Mouse (Mus musculus) heart, embryonic 12.5 days (tissue): ENCODE measurements at regions not wholly inside any gene's neighbourhood (a gene's known extent, or its start where the extent isn't known, plus 50 kb on each side); places are given as distances from the start of the nearest gene placed in this dataset.

Source experiments
- ATAC-seq: fragments of 200-750 bp; cut with Nextera tagmentation; 2 replicates; pipeline ENCODE4 v1.8.0; 2017; ENCODE audit warnings: moderate TSS enrichment, moderate library complexity; ENCODE audit not compliant: insufficient number of reproducible peaks, low FRiP score
- H3K27ac ChIP-seq: fragments of 300-500 bp; sonication (generic); 2 replicates; pipeline ENCODE4 v1.5.1; 2016; ENCODE audit warnings: mild to moderate bottlenecking, moderate library complexity; ENCODE audit not compliant: poor library complexity, severe bottlenecking
- H3K27me3 ChIP-seq: fragments of 300-500 bp; sonication (generic); replicated peaks from 2 replicates; pipeline ENCODE4 v1.6.1; 2016; ENCODE audit warnings: mild to moderate bottlenecking, moderate library complexity
- H3K36me3 ChIP-seq: fragments of 300-500 bp; sonication (generic); 2 replicates; pipeline ENCODE4 v1.6.1; 2016; ENCODE audit warnings: mild to moderate bottlenecking, moderate library complexity
- H3K4me1 ChIP-seq: fragments of 300-500 bp; sonication (generic); replicated peaks from 2 replicates; pipeline ENCODE4 v1.6.1; 2016; ENCODE audit warnings: mild to moderate bottlenecking
- H3K4me2 ChIP-seq: fragments of 300-500 bp; sonication (generic); 2 replicates; pipeline ENCODE4 v1.6.1; 2016; ENCODE audit warnings: mild to moderate bottlenecking, moderate library complexity
- H3K4me3 ChIP-seq: fragments of 300-500 bp; sonication (generic); 2 replicates; pipeline ENCODE4 v1.5.1; 2016; ENCODE audit warnings: mild to moderate bottlenecking
- H3K9ac ChIP-seq: fragments of 300-500 bp; sonication (generic); 2 replicates; pipeline ENCODE4 v1.6.1; 2016; ENCODE audit warnings: mild to moderate bottlenecking, moderate library complexity
- H3K9me3 ChIP-seq: fragments of 300-500 bp; sonication (generic); replicated peaks from 2 replicates; pipeline ENCODE4 v1.6.1; 2016; ENCODE audit warnings: mild to moderate bottlenecking, moderate library complexity
- WGBS: fragments of 180-500 bp; shearing (Covaris S2); methylation state at CpG from one replicate; pipeline ENCODE4 v1.1.7; 2016; 5-methylcytosine and 5-hydroxymethylcytosine counted together

DNA sequence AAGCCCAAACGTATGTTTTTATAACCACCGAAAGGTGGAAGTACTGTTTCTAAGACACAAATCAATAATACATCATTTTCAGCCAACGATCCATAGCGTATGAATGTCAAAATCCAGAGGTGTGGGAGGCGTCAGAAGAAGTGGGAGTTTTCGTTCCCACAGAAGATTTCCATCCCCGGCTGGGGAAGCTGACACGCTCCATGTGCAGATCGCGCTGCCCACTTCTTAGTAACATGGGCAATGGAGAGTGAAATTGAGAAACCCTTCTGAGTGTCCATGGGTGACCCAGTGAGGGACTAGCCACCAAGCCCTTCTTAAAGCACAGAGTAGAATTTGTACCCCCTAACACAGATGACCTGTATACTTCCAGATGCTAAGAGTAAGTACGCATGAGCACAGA lies 110.1 kb upstream of the Sh3bp4 start:
- Histone ChIP-seq H3K4me1 (no peaks in the 10 kb centered on the region), H3K27me3 (no peaks in the 10 kb centered on the region), H3K36me3 (no peaks in the 10 kb centered on the region), H3K4me2 (no peak overlapping the region), H3K4me3 (no peak overlapping the region), H3K9ac (no peak overlapping the region), H3K27ac (no peak overlapping the region), H3K9me3 (peaks cover 3% of the 10 kb centered on the region; the same call in 1 of the 2 replicates)
- ATAC-seq, result no peak
- WGBS, result 86% methylated on average over 11 of the region's 11 CpGs

DNA sequence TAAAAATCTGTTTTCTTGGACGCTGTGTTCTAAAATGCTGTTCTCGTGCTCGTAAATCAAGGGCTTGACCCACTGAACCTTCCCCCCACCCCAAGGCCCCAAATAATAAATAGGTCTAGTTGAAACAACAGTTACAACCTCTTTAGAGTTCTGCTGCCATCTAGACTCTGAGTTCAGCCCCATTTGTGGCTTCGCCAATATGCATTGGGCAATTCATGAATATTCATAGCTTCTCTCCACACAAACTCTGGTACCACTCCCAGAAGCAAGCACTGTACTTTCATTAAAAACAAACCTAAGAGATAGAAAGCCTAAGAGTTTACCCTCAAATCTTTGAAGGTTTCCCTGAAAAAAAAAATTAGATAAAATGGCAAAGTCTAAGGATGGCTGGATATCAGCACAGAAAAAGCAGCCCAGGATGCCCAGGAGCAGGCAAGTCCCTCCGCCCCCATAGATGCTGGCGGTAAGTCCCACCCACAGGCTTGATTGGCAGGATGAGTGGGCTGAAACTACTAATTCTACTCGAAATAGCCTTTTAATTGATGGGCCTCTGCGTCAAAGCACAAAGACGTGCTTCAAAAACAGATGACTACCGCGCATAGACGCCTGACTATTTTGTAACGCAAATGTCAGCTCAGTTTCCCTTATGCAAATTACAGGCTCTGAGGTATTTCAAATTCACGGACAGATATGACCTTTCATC lies 106.0 kb upstream of the Sh3bp4 start:
- WGBS, result 86% methylated on average over 14 of the region's 14 CpGs

DNA sequence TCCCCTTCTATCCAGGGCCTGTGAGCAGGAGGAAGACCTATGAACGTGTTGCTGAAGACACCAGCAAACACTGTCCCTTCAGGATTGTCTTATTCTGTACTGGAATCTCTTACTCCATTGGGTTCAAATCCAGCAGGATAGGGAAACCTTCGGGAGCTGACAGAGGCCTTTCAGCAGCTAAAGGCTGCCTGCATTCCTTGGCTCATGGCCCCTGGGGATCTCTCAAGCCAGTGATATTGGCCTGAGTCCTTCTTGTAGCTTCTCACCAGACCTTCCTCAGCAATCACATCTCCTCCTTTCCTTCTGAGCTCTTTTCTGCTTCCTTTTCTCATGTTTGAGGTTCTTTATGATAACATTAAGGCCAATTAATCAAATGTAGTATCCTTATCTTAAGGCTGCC lies 103.8 kb upstream of the Sh3bp4 start:
- ATAC-seq, result no peak
- WGBS, result 47% methylated on average over 2 of the region's 2 CpGs
- peaks cover 3% of the 10 kb centered on the region; the same call in 1 of the 2 replicates for H3K9me3 ChIP-seq
- no peaks in the 10 kb centered on the region for H3K4me1 ChIP-seq
- H3K4me2 ChIP-seq, result no peak overlapping the region
- H3K27ac ChIP-seq, result no peak overlapping the region
- no peak overlapping the region for H3K4me3 ChIP-seq
- no peaks in the 10 kb centered on the region for H3K36me3 ChIP-seq
- H3K9ac ChIP-seq, result no peak overlapping the region
- no peaks in the 10 kb centered on the region for H3K27me3 ChIP-seq

More for the DNA sequence above, 106.0 kb upstream of the Sh3bp4 start:
- H3K36me3 ChIP-seq, result no peaks in the 10 kb centered on the region
- no peak overlapping the region for H3K4me2 ChIP-seq
- H3K4me1 ChIP-seq, result no peaks in the 10 kb centered on the region
- H3K4me3 ChIP-seq, result no peak overlapping the region
- no peak for ATAC-seq
- no peak overlapping the region for H3K9ac ChIP-seq
- no peak overlapping the region for H3K27ac ChIP-seq
- H3K9me3 ChIP-seq, result peaks cover 3% of the 10 kb centered on the region; the same call in 1 of the 2 replicates
- H3K27me3 ChIP-seq, result no peaks in the 10 kb centered on the region

DNA sequence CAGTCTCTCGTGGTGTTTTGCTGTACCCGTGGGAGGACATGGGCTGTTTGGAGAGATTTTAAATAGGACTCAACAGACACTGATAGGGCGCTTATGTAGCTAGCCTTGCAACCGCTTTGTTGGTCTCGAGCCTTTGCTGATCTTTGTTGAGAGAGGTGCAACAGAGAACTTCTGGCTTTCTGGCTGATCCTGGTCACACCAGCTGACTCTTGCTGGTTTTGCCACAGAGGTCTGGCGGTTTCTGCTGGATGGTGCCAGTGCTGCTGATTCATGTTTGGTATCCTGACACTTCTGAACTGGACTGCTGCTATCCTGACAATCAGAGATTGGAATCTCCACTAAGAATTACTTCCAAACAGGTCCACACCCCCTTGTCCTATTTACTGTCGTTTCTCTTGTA lies 102.1 kb upstream of the Sh3bp4 start:
- H3K36me3 ChIP-seq, result no peaks in the 10 kb centered on the region
- no peak overlapping the region for H3K27ac ChIP-seq
- H3K27me3 ChIP-seq, result no peaks in the 10 kb centered on the region
- 74% methylated on average over 7 of the region's 7 CpGs for WGBS
- H3K4me2 ChIP-seq, result no peak overlapping the region
- H3K4me1 ChIP-seq, result no peaks in the 10 kb centered on the region
- H3K9me3 ChIP-seq, result peaks cover 3% of the 10 kb centered on the region; the same call in 1 of the 2 replicates
- H3K4me3 ChIP-seq, result no peak overlapping the region
- no peak for ATAC-seq
- no peak overlapping the region for H3K9ac ChIP-seq

DNA sequence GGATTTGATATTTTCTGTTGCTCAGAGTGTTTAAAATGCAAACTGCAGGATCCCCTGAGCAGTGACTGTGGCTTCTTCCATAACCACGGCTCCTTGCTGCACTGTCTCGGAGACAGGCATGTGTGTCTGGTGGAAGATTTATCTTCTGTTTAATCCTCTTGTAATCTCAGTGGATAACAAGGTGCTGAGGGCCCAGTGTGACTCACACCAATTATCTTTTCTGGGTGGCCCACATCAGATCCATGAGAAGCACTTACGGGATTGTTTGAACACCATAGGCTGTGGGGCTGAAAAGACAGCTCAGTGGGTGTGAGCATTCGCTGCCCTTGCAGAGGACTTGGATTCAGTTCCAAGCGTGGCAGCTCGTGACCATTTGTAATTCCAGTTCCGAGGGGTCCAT lies 101.2 kb upstream of the Sh3bp4 start:
- no peak for ATAC-seq
- Histone ChIP-seq H3K4me2 (no peak overlapping the region), H3K27me3 (no peaks in the 10 kb centered on the region), H3K9ac (no peak overlapping the region), H3K9me3 (no peaks in the 10 kb centered on the region; the same call in 1 of the 2 replicates), H3K4me1 (no peaks in the 10 kb centered on the region), H3K4me3 (no peak overlapping the region), H3K27ac (no peak overlapping the region), H3K36me3 (no peaks in the 10 kb centered on the region)
- 57% methylated on average over 7 of the region's 7 CpGs for whole genome bisulfite sequencing

DNA sequence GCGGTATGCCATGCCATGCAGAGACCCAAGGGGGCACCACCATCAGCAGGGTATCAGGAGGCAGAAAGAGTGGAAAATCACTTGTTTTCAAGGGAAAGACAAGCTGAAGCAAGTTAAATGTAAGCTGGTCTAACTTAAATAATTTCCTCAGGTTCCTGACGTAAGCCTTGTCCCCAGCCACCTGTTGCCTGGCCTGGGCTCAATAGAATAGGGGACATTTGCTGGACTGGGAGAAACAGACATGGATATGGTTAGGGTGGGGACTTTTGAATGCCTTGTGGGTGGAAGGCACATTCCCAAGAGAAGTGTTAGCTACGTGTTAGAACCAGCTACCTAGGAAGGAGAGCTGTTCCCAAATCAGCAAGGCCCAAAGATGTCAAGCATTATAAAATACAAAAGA lies 100.6 kb upstream of the Sh3bp4 start:
- H3K36me3 ChIP-seq, result no peaks in the 10 kb centered on the region
- no peaks in the 10 kb centered on the region for H3K27me3 ChIP-seq
- no peak overlapping the region for H3K27ac ChIP-seq
- ATAC-seq, result no peak
- no peak overlapping the region for H3K9ac ChIP-seq
- no peaks in the 10 kb centered on the region for H3K4me1 ChIP-seq
- H3K9me3 ChIP-seq, result no peaks in the 10 kb centered on the region
- H3K4me3 ChIP-seq, result no peak overlapping the region
- H3K4me2 ChIP-seq, result no peak overlapping the region
- WGBS, result 86% methylated on average over 3 of the region's 3 CpGs

DNA sequence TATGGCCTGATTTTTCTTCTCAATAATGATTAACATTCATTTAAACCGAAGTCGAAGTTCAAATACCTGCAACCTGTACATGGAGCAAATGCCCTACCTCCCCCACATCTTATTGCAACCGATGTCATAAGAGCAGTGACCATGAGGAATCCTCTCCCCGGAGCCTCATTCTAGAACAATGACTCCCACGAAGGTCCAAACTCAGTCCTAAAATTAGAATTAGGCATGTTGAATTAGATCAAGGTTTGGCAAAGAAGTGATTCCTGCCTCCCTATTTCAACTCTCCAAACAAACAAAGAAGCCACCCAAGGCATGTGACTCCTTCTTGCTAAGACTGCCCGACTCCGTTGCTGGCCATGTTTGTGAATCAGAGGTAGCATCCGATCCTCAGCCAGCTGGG lies 94.1 kb upstream of the Sh3bp4 start:
- no peak overlapping the region for H3K27ac ChIP-seq

DNA sequence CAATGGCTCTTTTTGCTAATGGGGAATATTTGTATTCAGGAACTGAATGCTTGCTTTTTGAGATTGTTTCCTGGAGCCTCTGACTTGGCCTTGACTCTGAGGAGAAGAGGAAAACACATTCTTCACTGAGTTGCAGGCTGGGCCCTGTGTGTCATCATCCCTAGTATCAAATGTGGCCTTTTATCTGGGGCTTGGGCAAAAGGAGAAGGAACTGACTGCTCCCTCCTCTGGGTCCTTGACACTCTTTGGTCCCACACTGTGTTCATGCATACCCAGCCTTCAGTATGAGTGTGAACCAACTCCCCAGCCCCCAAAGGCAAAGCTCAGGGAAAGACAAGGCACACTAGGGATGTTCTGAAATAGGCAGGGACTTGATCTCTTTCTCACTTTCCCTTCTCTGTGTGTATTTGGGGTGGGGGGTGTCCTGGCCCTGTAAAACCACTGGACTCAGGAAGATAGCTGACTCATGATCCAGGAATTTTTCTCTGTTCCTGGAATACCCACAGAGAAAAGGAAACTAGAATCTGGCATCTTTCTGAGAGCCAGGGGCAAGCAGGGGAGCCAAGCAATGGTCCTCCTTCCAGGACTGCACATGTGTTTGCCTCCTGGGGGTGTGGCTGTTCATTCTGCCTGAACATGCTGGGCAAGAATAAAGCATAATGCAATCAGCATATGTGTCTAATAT lies 82.1 kb upstream of the Sh3bp4 start:
- Histone ChIP-seq H3K4me3 (no peak overlapping the region), H3K4me2 (no peak overlapping the region), H3K4me1 (no peaks in the 10 kb centered on the region; the same call in 1 of the 2 replicates), H3K9me3 (no peaks in the 10 kb centered on the region), H3K36me3 (no peaks in the 10 kb centered on the region), H3K27ac (no peak overlapping the region), H3K27me3 (no peaks in the 10 kb centered on the region), H3K9ac (no peak overlapping the region)
- no peak for ATAC-seq

More for the DNA sequence above, 94.1 kb upstream of the Sh3bp4 start:
- no peaks in the 10 kb centered on the region for H3K4me1 ChIP-seq
- no peak overlapping the region for H3K9ac ChIP-seq
- no peak for ATAC-seq
- no peaks in the 10 kb centered on the region for H3K36me3 ChIP-seq
- peaks cover 9% of the 10 kb centered on the region for H3K9me3 ChIP-seq
- no peak overlapping the region for H3K4me2 ChIP-seq
- WGBS, result 91% methylated on average over 8 of the region's 8 CpGs
- H3K27me3 ChIP-seq, result no peaks in the 10 kb centered on the region
- no peak overlapping the region for H3K4me3 ChIP-seq

DNA sequence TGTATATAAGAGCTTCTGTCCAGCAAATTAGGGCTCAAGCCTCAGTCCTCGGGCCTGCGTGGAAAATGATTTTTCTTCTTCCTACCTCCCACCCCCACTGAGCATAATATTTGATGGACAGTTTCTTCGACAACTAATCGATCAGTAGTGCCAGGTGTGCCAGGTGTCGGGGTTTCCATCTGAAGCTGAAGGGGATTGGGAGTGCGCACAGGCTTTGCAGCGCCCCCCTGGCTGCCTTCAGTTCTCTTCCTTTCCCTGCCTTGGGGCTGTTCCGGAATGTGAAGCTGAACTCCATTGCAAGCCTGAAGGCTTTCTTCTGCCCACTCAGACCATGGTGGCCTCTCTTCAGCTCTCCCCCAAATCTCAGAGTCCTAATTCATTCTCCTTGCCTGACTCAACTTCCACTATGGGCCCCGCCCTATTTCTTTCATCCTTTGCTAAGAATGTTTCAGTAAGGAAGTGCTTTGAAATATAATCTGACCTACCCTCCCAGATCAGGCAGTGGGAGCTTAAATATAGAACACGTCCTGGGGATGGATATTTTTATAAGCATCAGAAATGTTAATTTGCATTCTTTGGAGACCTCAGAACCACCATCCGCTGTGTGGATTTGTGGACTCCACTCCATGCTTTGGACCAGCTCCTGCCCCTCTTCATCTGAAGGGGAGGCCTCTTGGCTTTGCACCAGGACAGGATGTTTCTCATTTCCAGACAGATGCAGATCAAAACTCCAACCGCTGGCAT lies 75.5 kb upstream of the Sh3bp4 start:
- Histone ChIP-seq H3K27ac (no peak overlapping the region), H3K9ac (no peak overlapping the region), H3K36me3 (no peaks in the 10 kb centered on the region), H3K9me3 (no peaks in the 10 kb centered on the region), H3K4me1 (peaks cover 20% of the 10 kb centered on the region), H3K4me2 (no peak overlapping the region), H3K27me3 (no peaks in the 10 kb centered on the region), H3K4me3 (no peak overlapping the region)
- ATAC-seq, result no peak
- 65% methylated on average over 12 of the region's 12 CpGs for WGBS

DNA sequence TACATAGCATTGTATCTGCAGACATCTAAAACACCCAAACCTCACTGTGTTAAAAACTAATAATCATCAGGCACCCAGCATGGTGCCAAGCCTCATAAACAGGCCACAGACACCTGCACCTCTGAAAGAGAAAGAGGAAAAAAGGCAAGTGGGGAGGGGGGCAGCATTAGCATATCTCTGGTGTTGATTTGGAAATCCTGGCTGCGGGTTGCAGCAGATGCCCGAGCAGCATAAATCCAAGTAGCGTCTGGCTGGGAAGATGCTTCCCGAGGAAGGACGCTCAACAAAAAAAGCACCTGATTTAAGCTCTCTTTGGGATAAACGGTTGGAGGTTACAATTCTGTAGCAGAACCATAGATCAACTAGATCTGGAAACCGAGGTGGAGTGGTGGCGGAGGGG lies 74.3 kb upstream of the Sh3bp4 start:
- Histone ChIP-seq H3K4me1 (peaks cover 20% of the 10 kb centered on the region), H3K9me3 (0 out of 2 replicates have a peak, but pooled peaks cover 2% of the 10 kb centered on the region), H3K4me2 (no peak overlapping the region), H3K36me3 (no peaks in the 10 kb centered on the region), H3K4me3 (no peak overlapping the region), H3K27ac (no peak overlapping the region), H3K9ac (no peak overlapping the region), H3K27me3 (no peaks in the 10 kb centered on the region)
- WGBS, result 37% methylated on average over 8 of the region's 8 CpGs
- no peak for ATAC-seq

DNA sequence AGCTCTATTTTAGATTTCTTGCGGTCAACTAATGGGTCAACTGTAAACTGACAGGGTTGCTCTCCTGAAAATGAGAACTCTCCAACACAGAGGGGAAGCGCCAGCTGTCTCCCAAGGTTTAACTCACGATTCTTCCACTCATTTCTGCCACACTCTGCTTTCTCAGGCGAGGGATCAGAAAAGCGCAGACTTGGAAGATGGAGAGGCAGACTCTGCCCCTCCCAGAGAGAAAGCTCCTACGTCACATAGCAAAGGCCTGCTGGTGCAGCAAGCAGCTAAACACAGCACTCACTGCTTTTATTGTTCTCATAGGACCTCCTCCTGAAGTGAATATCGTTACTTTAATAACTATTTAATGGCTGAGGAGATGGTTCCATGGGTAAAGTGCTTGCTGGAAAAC lies 73.6 kb upstream of the Sh3bp4 start:
- 73% methylated on average over 7 of the region's 7 CpGs for WGBS
- no peaks in the 10 kb centered on the region for H3K36me3 ChIP-seq

More for the DNA sequence above, 73.6 kb upstream of the Sh3bp4 start:
- Histone ChIP-seq H3K9me3 (0 out of 2 replicates have a peak, but pooled peaks cover 2% of the 10 kb centered on the region), H3K4me1 (peaks cover 20% of the 10 kb centered on the region), H3K9ac (no peak overlapping the region), H3K27me3 (no peaks in the 10 kb centered on the region), H3K27ac (no peak overlapping the region), H3K4me2 (no peak overlapping the region), H3K4me3 (no peak overlapping the region)
- no peak for ATAC-seq
